Mouse (Mus musculus) stomach, embryonic 16.5 days (tissue): Measurements from ENCODE around the gene Fggy. TPM values are rescaled to one million over a fixed set of nuclear protein-coding genes. Genes with fewer than 3 reads are reported as not detected.

Experiments
- ATAC-seq: fragments of 200-750 bp; cut with Nextera tagmentation; 2 replicates; pipeline ENCODE4 v1.8.0; 2017; ENCODE audit warnings: moderate number of reproducible peaks, moderate TSS enrichment; ENCODE audit not compliant: insufficient read depth, low FRiP score
- H3K27ac ChIP-seq: fragments of 300-500 bp; sonication (generic); 2 replicates; pipeline ENCODE4 v1.5.1; 2014; ENCODE audit warnings: low read length
- H3K27me3 ChIP-seq: fragments of 300-500 bp; sonication (generic); 2 replicates; pipeline ENCODE4 v1.6.1; 2014; ENCODE audit warnings: low read length, control low read depth, mixed read lengths; ENCODE audit not compliant: control insufficient read depth, insufficient read depth
- H3K36me3 ChIP-seq: fragments of 300-500 bp; sonication (generic); 2 replicates; pipeline ENCODE4 v1.6.1; 2014; ENCODE audit warnings: low read length; ENCODE audit not compliant: control insufficient read depth, insufficient read depth
- H3K4me1 ChIP-seq: fragments of 300-500 bp; sonication (generic); 2 replicates; pipeline ENCODE4 v1.6.1; 2014; ENCODE audit warnings: low read length, control low read depth, mixed read lengths; ENCODE audit not compliant: control insufficient read depth, insufficient read depth
- H3K4me2 ChIP-seq: fragments of 300-500 bp; sonication (generic); 2 replicates; pipeline ENCODE4 v1.6.1; 2014; ENCODE audit warnings: low read depth, low read length, mixed read lengths
- H3K4me3 ChIP-seq: fragments of 300-500 bp; sonication (generic); replicated peaks from 2 replicates; pipeline ENCODE4 v1.5.1; 2014; ENCODE audit warnings: mild to moderate bottlenecking, low read length
- H3K9ac ChIP-seq: fragments of 300-500 bp; sonication (generic); 2 replicates; pipeline ENCODE4 v1.6.1; 2014; ENCODE audit warnings: low read length
- H3K9me3 ChIP-seq: fragments of 300-500 bp; sonication (generic); replicated peaks from 2 replicates; pipeline ENCODE4 v1.6.1; 2016; ENCODE audit warnings: low read length, control low read depth; ENCODE audit not compliant: control insufficient read depth
- WGBS: fragments of 180-500 bp; shearing (Covaris S2); extraction: QIAGEN DNeasy Blood & Tissue Kit; methylation state at CpG from one replicate; pipeline ENCODE4 v1.1.7; 2014; 5-methylcytosine and 5-hydroxymethylcytosine counted together
- polyA plus RNA-seq: library from polyadenylated mRNA; unstranded; fragments of >200 nt; fragmentation: Nextera tagmentation; extraction: Ambion mirVana; gene quantifications from 2 replicates; pipeline ENCODE4 v1.2.1, GENCODE M21; 2015

Gene Fggy
- polyA plus RNA-seq, 1 experiment from 2014 or later: 11.7 TPM

DNA sequence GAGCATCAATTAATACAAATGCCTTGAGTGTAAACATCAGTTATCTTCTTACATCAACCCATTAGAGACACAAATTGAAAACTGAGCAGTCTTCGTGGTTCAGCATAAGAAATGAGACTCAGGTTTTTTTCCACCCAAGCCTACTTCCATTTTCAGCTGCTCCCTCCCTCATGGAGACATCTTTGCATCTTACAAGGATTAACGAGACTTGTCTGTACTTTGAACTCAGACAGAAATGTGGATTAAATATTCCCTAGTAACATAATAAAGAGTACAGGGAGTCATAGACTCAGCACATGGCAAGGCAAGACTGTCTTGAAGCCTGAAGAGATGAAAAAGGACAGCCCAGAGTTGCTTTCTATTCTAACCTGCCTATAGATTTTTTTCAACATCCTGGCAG is 230.3 kb downstream of the Fggy start:
- Histone ChIP-seq H3K27ac (peak overlapping the region; percentile 70), H3K9ac (no peak overlapping the region), H3K36me3 (no peaks in the 10 kb centered on the region), H3K4me3 (no peak overlapping the region), H3K4me1 (peaks cover 12% of the 10 kb centered on the region), H3K9me3 (no peaks in the 10 kb centered on the region), H3K4me2 (no peak overlapping the region), H3K27me3 (no peaks in the 10 kb centered on the region)
- ATAC-seq: no peak
- WGBS: 48% methylated on average over 2 of the region's 2 CpGs

DNA sequence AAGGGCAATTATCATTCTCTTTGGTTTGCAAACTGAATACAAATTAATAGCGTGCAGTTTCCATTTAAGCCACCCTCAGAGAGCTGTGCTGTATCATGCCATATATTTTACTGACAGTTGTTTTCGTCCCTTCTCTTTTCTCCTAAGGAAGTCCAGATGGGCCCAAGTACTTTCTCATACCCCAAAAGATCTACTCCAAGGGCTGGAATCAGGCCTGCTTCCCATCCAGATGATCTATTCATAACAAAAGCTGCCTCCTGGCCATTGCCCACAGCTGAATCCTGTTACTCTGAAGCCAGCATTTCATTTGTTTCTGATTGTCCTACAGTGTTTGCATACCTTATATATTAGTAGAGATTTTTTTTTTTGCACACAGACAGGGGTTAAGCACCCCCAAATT is 231.6 kb downstream of the Fggy start:
- no peak overlapping the region for H3K9ac ChIP-seq
- H3K9me3 ChIP-seq: no peaks in the 10 kb centered on the region
- H3K4me3 ChIP-seq: no peak overlapping the region
- H3K4me2 ChIP-seq: no peak overlapping the region
- WGBS: 40% methylated on average over 2 of the region's 2 CpGs
- H3K27ac ChIP-seq: peak overlapping the region; percentile 80
- no peaks in the 10 kb centered on the region for H3K36me3 ChIP-seq
- H3K4me1 ChIP-seq: peaks cover 16% of the 10 kb centered on the region
- no peaks in the 10 kb centered on the region for H3K27me3 ChIP-seq
- peak; percentile 79; the same call in 1 of the 2 replicates for ATAC-seq

DNA sequence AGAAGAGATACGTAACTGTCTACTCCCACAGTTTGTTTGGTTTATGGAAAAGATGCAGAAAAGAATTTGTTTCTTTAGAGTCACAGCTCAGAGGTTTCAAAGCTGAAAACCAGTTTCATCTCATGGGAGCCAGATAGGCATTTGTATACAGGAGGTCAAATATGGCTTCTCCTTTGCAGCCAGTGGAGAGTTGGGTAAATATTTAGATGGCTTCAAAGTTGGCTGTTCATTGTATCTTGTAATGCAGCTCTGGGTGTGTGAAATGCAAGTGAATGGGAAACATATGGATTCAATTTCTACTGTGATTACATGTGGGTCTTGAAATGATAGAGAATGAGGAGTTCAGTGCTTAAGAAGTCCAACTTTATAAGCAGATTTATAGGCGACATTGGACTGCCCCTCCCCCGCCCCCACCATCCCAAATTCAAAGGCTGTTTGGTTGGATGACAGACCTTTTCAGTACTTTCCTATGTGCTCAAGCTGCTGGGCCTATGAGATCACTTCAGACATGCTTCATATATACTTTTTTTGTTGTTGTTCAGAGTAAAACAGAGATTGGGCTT is 234.7 kb downstream of the Fggy start:
- Histone ChIP-seq H3K36me3 (no peaks in the 10 kb centered on the region), H3K9ac (no peak overlapping the region), H3K27me3 (no peaks in the 10 kb centered on the region), H3K27ac (peak overlapping the region; percentile 73), H3K4me3 (no peak overlapping the region), H3K4me2 (no peak overlapping the region), H3K9me3 (no peaks in the 10 kb centered on the region), H3K4me1 (peaks cover 21% of the 10 kb centered on the region)
- WGBS: 55% methylated on average over 3 of the region's 3 CpGs
- ATAC-seq: peak; percentile 59

DNA sequence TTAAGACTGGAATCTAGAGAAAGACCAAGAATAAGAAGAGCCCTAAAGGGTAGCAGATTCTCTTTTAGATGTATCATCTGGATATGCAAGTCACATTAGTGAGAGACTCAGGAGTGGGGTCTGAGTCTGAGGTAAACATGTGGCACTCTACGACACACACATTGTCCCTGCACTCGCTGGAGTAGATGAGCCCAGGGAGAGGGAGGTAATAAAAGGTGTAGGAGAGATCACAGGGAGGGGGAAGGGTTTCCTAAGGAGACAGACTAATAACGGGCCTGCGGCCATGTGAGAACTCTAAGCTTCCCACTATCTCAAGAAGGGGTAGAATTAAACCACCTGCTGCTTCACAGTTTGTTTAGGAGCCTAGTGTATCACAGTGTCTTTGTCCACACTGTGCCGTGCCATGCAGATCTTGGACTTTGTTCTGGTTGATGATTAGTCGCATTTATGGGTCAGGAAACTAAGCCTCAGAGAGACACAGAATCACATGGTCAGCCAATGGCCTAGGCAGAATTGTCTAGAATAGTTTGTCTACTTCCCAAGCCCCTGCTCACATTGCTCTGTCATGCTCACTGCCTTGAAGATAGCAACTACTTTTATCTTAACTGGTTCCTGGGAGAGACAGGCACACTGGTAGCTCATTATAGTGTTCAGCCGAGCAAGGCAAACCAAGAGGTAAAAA is 236.5 kb downstream of the Fggy start:
- Histone ChIP-seq H3K4me2 (no peak overlapping the region), H3K4me1 (peaks cover 15% of the 10 kb centered on the region), H3K36me3 (no peaks in the 10 kb centered on the region), H3K4me3 (no peak overlapping the region), H3K9me3 (no peaks in the 10 kb centered on the region), H3K27me3 (no peaks in the 10 kb centered on the region), H3K27ac (no peak overlapping the region), H3K9ac (no peak overlapping the region)
- WGBS: 53% methylated on average over 7 of the region's 7 CpGs
- ATAC-seq: 0 out of 2 replicates have a peak, but pooled peaks have one; percentile 34

DNA sequence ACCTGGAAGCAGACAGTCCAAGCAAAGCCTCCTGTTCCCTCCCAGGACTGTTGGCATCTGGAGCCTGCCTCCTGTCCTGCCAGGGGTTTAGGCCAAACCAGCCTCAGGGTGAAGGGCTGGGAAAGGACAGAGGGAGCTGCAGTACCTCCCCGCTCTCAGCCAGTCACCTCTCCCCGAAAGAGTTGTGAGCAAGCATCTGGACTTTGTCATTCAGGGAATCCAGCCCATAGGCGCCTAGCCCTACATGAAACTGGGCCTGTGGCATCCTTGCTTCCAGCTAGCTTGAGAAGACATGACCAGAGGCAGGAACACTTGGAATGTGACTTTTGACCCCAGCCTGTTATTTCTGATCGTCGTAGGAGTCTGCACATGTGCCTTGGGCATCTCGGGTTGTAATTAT is 237.3 kb downstream of the Fggy start:
- WGBS: 37% methylated on average over 6 of the region's 6 CpGs
- H3K4me2 ChIP-seq: no peak overlapping the region
- no peaks in the 10 kb centered on the region for H3K36me3 ChIP-seq
- H3K4me3 ChIP-seq: no peak overlapping the region
- peaks cover 15% of the 10 kb centered on the region for H3K4me1 ChIP-seq
- peak overlapping the region; percentile 49; the same call in 1 of the 2 replicates for H3K27ac ChIP-seq
- ATAC-seq: no peak; the same call in 1 of the 2 replicates
- no peaks in the 10 kb centered on the region for H3K27me3 ChIP-seq
- H3K9ac ChIP-seq: no peak overlapping the region
- H3K9me3 ChIP-seq: no peaks in the 10 kb centered on the region

DNA sequence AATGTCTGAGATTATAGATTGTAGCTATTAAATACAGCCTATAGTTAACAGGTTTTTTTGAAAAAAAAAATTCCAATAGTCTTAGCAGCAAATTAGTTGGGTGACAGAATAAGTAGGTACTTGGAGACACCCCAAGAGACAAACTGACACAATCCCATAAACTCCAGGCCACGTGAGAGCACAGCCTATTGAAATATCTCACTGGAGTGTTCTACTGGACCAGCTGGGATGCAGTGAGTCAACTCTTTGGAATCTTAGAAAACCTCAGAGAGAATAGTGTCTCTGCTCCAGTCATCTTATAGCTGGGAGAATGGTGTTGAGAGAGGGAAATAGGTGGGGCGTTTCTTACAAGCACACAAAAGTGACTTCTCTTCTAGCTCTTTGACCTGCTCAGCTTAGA is 238.0 kb downstream of the Fggy start:
- no peak overlapping the region for H3K4me2 ChIP-seq
- H3K4me1 ChIP-seq: peaks cover 15% of the 10 kb centered on the region
- no peaks in the 10 kb centered on the region for H3K27me3 ChIP-seq
- H3K27ac ChIP-seq: no peak overlapping the region
- 57% methylated on average over 2 of the region's 2 CpGs for WGBS
- H3K9ac ChIP-seq: no peak overlapping the region
- no peaks in the 10 kb centered on the region for H3K36me3 ChIP-seq
- H3K9me3 ChIP-seq: no peaks in the 10 kb centered on the region
- no peak overlapping the region for H3K4me3 ChIP-seq
- no peak for ATAC-seq

DNA sequence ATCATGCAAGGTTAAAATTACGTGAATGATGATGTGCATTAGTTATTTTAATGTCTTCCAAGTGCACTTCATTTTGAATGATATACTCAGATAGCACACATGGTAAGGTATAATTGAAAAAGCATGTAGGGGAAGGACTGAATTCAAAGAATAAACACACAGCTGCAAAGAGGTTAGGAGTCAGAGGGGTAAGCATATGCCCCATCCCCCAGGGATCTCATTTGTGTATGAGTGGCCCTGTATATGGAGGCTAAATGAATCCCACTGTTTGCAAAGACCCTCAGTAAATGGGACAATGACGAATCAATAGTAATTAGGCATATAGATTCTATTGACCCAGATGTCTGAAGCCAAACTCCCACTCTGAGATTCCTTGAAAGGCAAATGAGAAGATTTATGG is 262.3 kb downstream of the Fggy start:
- Histone ChIP-seq H3K4me3 (no peak overlapping the region), H3K9me3 (no peaks in the 10 kb centered on the region), H3K9ac (no peak overlapping the region), H3K4me1 (no peaks in the 10 kb centered on the region), H3K27me3 (no peaks in the 10 kb centered on the region), H3K27ac (no peak overlapping the region), H3K36me3 (no peaks in the 10 kb centered on the region), H3K4me2 (no peak overlapping the region)
- ATAC-seq: no peak
- WGBS: 60% methylated on average over 2 of the region's 2 CpGs

DNA sequence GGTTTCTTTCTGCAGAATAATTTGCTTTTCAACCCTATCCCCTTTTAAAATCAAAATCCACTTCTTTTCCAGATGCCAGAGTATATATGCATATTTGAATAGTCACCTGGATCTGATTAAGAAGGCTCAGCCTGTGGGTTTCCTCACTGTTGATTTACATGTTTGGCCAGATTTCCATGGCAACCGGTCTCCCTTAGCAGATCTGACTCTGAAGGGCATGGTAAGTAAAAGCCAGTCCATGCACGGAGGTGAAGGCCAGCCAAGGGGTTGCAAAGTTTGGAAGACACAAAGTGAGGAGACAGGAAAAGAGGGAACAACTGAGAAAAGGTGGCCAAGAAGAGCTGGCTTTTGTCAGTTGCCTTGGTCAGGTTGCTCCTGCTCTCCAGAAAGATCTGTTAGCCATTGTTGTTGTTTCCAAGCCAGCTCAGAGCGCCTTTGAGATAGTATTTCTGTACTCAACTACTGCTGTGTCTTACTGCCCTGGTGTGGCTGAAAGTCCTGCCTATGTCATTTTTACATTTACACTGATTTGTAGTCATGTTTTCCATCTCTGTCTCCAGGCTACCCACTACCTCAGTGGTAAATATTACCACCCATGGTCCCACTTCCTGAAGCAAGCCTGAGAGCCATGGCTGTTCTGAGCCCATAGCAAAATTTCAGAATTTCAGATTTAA is 264.7 kb downstream of the Fggy start:
- H3K4me2 ChIP-seq: no peak overlapping the region
- no peak overlapping the region for H3K4me3 ChIP-seq
- ATAC-seq: no peak
- H3K9ac ChIP-seq: no peak overlapping the region
- H3K27ac ChIP-seq: no peak overlapping the region
- no peaks in the 10 kb centered on the region for H3K4me1 ChIP-seq
- H3K36me3 ChIP-seq: no peaks in the 10 kb centered on the region
- H3K9me3 ChIP-seq: no peaks in the 10 kb centered on the region
- 55% methylated on average over 3 of the region's 3 CpGs for WGBS
- no peaks in the 10 kb centered on the region for H3K27me3 ChIP-seq

DNA sequence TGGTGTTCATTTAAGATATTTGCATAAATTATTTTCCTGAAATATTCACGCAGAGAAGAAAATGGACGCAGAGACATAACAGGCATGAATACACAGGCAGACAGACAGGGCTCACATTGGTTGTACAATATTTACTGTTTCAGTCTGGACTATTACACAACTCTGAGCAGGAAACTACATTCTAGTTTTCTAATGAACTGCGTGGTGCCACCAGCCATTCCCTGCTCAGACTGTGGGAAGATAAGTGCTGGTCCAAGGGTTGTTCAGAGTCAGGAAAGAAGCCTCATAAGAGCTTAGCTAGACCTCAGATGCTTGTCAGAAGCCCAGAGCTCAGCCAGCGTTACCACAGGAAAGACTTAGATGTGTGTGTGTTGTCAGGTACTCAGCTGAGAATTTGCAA is 270.9 kb downstream of the Fggy start:
- Histone ChIP-seq H3K9ac (no peak overlapping the region), H3K27ac (no peak overlapping the region), H3K27me3 (no peaks in the 10 kb centered on the region), H3K36me3 (no peaks in the 10 kb centered on the region), H3K4me2 (no peak overlapping the region), H3K4me3 (no peak overlapping the region), H3K9me3 (no peaks in the 10 kb centered on the region), H3K4me1 (no peaks in the 10 kb centered on the region)
- ATAC-seq: no peak
- 89% methylated on average over 4 of the region's 4 CpGs for WGBS
